Mouse (Mus musculus) left cerebral cortex, postnatal 10 days (tissue): ENCODE data around the gene Ap1g2. TPM values are rescaled to one million over a fixed set of nuclear protein-coding genes. Genes with fewer than 3 reads are reported as not detected.

Source experiments
- DNase-seq, 2 experiments: peaks; one replicate each; pipeline ENCODE4 v3.0.0; 2021 to 2022; ENCODE audit warnings: low spot score in 2 of 2, mixed read lengths in 1 of 2; ENCODE audit errors: extremely low spot score in 1 of 2
- intact Hi-C: fragments of 180-260 bp; cut with DNase I; formaldehyde crosslinking; loops from one replicate; pipeline ENCODE4 v1.15.1; 2025
- total RNA-seq, 2 experiments: library from RNA; stranded (reverse); gene quantifications; 2 replicates each; pipeline ENCODE4 v1.2.3; 2021

The Ap1g2 gene
- total RNA-seq, 2 experiments from 2014 or later = 14.6 to 18.0 TPM

DNA sequence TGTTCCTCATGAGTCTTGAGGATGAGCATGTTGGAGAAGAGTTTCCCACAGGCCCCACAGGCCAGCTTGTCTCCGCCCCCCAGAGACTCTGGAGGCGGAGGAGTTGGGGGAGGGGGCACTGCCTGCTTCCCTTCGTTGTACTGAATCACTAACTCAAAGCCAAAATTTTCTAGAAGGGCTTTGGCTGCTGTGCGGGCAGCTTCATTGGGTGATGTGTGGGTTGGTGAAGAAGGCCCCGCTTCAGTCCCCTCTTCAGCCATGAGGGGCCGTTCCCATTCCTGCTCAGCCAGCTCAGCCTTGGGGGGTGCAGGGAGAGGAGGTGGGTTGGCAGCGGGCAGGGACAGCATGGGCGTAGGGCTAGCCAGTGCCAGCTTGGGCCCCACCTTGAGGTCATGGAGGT, 40.4 kb downstream of the Ap1g2 start:
- no peak for DNase-seq
- intact Hi-C loops = no loop called here

DNA sequence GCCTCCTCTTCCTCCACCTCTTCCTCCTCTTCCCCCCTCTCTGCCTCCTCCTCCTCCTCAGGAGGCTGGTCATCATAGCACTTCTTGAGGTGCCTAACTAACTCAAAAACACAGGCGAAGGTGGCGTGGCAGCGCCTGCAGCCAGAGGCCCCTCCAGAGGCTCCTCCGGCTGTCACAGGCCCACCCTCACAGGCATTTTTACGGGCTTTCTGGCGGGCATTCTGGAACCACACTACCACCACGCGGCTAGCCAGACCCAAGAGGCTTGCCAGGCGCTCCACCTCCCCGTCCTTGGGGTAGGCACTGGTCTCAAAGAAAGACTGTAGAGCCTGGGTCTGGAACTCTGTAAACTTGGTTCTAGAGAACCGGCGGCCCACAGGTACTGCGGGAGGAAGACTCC, 41.0 kb downstream of the Ap1g2 start:
- DNase-seq = no peak
- intact Hi-C loops = no loop called here

DNA sequence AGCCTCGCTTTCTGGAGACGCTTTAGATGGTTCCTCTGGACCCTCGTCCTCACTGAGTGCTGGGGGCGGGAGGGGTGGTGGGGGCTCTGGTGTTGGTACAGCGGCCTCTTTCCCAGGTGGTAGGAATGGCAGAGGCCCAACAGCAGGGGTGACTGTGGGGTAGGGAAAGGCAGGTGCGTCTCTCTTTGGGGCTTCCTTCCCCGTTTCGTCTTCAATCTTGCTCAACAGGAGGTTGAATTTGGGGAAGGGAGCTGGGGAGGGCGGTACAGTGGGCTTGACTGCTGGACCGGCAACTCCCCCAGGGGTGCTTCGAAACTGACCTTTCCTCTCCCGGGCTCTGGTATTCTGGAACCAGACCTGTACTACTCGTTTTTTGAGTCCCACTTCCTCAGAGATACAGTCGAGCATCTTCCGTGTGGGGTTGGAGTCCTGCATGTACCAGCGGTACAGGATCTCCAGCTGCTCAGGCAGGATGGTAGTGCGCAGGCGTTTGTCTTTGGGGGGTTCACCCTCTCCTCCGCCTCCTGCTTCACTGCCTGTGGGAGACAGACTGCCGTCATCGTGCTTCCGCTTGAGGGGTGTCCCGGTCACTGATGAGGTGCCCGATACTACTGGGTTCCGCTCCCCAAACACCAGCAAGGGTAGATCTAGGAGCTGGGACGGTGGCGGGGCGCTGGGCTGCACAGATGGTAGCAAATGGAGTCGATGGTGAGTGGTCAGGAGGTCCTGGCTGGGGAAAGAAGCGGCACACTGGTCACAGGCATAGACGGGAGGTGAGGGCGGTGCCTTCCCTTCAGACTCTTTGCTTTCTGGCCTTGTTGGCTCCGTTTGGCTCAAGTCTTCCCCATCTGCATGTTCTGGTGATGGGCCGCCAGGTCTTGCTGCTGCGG, 41.7 kb downstream of the Ap1g2 start:
- intact Hi-C loops = loop anchor here (5.0 kb wide), 1 partner anchor 37 kb away; no protein-coding TSS in a partner anchor
- DNase-seq = no peak

DNA sequence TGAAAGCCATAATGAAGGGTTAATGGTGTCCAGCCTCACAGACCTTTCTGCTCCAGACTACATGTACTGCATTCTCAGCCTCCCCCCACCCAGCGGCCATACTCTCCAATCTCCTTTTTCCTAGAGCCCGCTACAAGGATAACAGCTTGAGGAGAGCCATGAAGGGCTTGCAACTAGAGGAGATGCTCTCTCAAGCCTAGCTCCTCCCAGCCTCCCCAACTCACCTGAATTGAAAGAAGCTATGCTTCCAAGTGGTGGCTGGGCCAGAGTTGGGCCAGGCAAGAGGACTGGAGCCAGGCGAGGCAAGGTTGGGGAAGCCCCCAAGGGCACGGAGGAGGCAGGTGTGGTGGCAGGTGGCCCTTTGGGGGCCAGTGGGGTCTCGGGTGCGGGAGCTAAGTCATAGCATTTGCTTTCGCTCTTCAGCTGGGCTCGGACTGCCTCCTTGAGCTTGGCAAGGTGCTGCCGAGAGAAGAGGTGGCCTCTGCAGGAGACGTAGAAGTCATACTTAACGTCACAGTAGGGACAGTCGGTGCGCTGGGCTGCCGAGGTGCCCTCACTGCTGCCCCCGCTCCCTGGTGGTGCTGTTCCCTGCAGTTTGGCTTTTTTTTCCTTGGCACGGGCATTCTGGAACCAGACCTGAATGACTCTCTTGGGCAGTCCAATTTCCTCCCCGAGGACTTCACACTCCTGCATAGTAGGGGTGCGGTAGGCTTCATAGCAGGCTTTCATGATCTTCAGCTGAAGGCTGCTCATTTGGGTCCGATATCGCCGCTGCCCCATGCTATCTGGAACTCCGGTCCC, 42.6 kb downstream of the Ap1g2 start:
- DNase-seq = peak in 1 of 2 experiments; percentile 24
- intact Hi-C loops = loop anchor here (5.0 kb wide), 1 partner anchor 36 kb away; no protein-coding TSS in a partner anchor

DNA sequence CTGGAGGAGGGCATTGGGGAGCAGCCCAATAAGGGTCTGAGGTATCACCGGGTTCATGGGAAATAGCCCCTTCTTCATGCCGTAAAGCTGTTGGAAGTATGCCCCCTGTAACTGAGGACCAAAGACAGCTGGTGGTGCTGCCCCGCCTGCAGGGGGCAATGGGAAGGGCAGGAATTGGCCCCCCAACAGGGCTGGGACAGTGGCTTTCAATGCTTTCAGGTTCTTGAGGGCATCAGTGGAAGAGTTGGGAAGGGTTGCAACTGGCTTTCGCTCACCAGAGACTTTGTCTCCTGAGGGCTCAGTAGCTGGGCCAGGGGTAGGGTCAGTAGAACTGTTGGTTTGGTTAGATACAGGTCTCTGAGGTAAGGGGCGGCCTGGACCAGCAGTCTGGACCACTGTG, 43.3 kb downstream of the Ap1g2 start:
- DNase-seq = no peak
- intact Hi-C loops = loop anchor here (5.0 kb wide), 1 partner anchor 36 kb away; no protein-coding TSS in a partner anchor

DNA sequence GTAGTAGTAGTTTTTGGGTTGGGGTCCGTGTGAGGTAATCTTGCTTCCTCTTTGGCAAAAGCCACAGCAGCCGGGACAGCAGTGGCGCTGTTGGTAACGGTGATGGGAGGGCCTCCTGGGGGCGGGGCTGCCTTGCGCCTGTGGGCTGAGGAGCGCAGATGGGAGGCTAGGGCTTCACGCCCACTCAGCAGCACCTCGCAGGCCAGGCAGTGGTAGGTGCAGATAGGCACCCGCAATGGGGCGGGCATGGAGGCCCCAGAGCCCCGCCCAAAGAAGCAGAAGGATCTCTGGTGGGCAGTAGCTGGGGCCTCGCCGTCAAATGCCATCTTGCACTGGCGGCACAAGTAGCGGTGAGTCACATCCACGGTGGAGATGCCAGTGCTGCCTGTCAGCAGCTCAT, 43.8 kb downstream of the Ap1g2 start:
- peak in 1 of 2 experiments; percentile 61 for DNase-seq
- intact Hi-C loops = loop anchor here (5.0 kb wide), 1 partner anchor 35 kb away; no protein-coding TSS in a partner anchor

DNA sequence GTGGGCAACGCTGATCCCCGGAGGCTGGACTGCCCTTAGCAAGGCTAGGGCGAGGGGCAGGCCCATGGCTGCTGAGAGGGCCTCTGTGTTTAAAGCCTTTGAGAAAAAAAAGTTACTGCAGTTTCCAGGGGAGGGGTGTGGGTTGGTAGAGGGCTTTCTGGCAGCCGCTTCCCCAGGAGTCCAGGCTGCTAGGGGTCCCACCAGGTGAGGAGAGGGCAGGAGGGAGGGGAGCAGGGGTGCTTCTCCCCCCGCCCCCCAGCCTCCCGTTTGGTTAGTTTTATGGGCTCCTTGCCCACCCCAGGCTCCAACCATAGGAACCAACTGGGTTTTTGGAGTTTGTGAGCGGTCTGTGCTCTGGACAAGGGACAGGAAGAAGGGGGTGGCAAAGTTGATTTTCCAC, 44.5 kb downstream of the Ap1g2 start:
- intact Hi-C loops = loop anchor here (5.0 kb wide), 1 partner anchor 35 kb away; no protein-coding TSS in a partner anchor
- peak in 1 of 2 experiments; percentile 20 for DNase-seq

DNA sequence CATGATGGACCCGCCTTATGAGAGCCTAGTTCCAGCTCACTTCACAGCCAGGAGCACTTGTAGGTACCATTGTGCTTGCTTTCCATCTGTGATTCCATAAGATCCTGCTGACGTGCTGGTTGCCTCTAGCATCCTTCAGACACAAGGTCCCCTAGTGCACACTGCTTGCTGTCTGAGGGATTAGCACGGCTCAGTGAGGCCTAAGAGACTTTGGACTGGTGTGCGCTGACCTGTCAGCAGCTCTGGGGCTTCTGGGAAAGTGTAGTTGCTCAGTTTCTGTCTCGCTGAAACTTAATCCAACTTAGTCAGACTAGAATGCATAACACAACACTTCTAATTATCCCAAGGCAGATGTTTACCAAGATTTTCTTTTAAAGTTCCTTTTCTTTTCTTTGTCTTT, 46.5 kb downstream of the Ap1g2 start:
- DNase-seq = no peak
- intact Hi-C loops = loop anchor here (5.0 kb wide), 1 partner anchor 33 kb away; no protein-coding TSS in a partner anchor

DNA sequence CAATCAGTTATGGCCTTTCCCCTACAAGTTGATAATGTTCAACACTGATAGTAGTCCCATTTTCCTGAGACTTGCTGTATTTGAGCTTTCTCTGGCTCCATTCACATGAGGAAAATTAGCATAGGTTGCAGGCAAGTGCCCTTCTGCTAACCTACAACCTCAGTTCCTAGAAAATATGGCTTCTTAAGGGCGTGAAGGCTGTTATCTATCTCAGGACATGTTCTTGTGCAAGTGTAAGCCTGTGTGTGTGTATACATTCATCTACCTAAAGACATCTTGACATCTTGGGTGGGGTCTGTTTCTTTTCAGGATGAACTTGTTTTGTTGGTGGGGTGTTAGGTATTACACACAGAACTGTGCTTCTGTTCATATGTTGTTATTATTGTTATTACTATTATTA, 47.4 kb downstream of the Ap1g2 start:
- intact Hi-C loops = no loop called here
- no peak for DNase-seq

DNA sequence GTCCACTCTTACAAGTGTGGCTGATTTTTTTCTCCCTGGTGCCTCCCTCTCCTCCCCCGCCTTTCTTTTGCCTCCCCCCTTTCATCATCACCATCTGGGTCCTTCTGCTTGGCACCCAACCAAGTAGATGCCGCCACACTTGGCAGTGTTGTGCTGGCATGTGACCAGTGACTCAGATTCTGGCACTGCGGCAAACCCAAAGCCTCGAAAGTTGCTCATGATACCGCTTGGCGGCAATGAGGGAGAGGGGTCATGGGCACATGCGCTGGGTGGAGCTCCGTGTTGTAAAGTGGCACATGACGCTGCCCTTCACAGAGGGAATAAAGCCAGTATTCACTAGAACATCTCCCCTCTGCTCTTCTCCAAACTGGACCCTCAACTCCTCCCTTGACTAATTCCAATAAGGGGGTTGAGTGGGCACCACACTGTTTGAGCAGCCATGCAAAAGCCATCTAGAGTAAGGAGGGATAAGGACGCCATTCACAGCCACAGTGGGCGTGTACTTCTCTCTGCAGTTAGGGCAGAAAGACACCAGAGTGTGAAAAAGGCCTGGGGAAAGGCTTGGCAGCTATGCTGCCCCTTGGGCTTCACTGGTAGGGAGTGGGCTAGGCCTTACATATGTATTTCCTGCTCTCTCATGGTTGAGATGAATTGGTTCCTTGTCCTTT, 51.1 kb downstream of the Ap1g2 start:
- DNase-seq = peak; percentile 90
- intact Hi-C loops = no loop called here

DNA sequence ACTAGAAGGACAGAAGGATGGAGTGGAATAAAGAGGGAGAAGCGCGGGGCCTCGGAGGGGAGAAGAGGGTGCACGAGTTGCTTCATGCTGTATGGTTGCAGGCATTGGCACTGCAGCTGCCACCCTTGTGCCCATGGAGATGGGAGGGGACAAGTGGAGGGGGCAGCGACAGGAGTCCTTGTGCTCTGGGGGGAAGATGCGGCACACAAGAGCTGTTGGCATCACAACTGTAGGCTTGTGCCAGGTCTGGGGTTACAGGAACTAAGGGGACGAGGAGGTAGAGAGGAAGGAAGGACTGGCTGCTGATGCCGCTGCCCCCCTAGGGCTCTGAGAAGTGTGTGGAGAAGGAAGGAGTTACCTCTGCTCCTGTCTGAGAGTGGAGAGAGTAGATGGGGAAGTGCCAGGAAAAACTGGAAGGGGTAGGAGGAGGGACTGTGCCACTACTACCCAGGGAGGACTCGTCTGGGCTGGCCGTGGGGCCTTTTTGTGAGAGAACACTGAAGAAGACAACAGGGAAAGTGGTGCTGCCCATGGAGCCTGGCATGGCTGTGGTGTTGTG, 52.1 kb downstream of the Ap1g2 start:
- DNase-seq = peak in 1 of 2 experiments; percentile 57
- intact Hi-C loops = no loop called here

DNA sequence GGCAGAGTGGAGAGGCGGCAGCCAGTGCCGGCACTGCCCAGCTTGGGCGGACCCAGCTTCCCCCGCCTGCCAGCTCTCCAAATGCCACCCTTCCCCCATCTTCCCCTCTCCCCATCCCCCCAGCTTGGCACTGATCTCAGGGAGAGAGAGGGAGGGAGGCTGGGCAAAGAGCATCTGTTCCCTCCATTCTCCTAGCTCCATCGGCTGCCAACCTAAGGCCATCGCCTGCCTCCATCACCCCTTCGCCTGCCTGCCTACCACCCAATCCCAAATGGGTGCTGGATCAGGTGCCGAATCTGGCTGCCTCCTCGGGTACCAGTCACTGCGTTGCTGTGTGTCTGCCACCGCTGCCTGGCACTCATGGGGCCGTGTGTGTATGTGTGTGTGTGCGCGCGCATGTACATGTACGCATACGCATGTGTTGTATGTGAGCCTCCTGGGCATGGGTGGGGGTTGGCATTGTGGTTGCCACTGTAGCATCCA, 52.6 kb downstream of the Ap1g2 start:
- intact Hi-C loops = no loop called here
- DNase-seq = peak; percentile 78 to 86

DNA sequence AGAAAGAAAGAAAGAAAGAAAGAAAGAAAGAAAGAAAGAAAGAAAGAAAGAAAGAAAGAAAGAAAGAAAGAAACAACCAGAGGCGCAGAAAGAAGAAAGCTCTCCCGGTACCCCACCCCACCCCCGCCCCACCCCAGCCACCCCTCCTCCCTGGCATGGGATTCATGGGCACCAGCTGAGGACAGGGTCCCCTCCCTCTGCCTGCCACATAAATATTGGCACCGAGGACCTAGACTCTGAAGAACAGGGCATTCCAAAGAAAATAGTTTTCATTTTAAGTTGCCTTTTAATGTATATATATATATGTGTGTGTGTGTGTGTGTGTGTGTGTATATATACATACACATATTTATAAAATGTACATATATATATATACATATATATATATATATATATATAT, 53.3 kb downstream of the Ap1g2 start:
- intact Hi-C loops = no loop called here
- DNase-seq = no peak

DNA sequence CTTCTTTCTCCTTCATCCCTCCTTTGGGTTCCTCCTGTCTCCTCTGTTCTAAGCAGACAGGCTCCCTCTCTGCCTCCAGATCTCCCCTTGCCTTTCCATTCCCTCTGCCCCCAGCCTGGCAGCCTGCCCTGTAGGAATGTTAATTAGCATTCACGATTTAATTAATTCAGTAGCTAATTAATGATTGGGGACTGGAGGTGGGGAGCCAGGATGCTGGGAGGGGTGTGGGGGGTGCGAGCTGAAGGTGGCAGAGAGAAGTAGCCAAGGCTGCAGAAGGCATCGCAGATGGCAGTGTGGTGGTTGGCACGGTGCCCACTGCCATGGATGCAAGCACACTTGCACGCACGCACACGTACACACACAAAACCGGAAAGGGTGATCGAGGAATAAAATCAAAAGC, 53.9 kb downstream of the Ap1g2 start:
- peak; percentile 83 to 90 for DNase-seq
- intact Hi-C loops = no loop called here

Other genes with a start within 250 kb of the Ap1g2 start
- gene Homez, start 235.6 kb downstream of the Ap1g2 start, total RNA-seq = 10 to 100 TPM; 16.7 to 18.5 TPM
- gene Ppp1r3e, start 229.0 kb downstream of the Ap1g2 start, total RNA-seq = 10 to 100 TPM; 26.9 to 28.4 TPM
- gene Bcl2l2, start 223.2 kb downstream of the Ap1g2 start, total RNA-seq = 10 to 100 TPM; 83.0 to 84.4 TPM
- 1 to 10 TPM in 1 of 2 experiments, not detected in 1; 1.9 TPM for gene Gm20521, start 223.2 kb downstream of the Ap1g2 start, total RNA-seq
- gene Pabpn1, start 214.1 kb downstream of the Ap1g2 start, total RNA-seq = 100 to 1,000 TPM; 272 to 278 TPM
- 100 to 1,000 TPM; 562 to 600 TPM for gene Slc22a17, start 193.5 kb downstream of the Ap1g2 start, total RNA-seq
- 1 to 10 TPM; 7.9 to 8.8 TPM for gene Efs, start 180.5 kb downstream of the Ap1g2 start, total RNA-seq
- not detected for gene Il25, start 173.9 kb downstream of the Ap1g2 start, total RNA-seq
- 10 to 100 TPM; 23.5 to 25.2 TPM for gene Cmtm5, start 170.3 kb downstream of the Ap1g2 start, total RNA-seq
- gene Myh6, start 139.7 kb downstream of the Ap1g2 start, total RNA-seq = 1 to 10 TPM; 2.2 to 3.8 TPM
- not detected for gene Gm17428, start 129.7 kb downstream of the Ap1g2 start, total RNA-seq
- gene Myh7, start 112.0 kb downstream of the Ap1g2 start, total RNA-seq = 1 to 10 TPM; 5.4 to 5.5 TPM
- gene Ngdn, start 91.1 kb downstream of the Ap1g2 start, total RNA-seq = 10 to 100 TPM; 21.5 to 26.8 TPM
- gene Zfhx2, start 14.3 kb downstream of the Ap1g2 start, total RNA-seq = 10 to 100 TPM; 26.6 to 27.2 TPM
- gene Thtpa, start 11.8 kb downstream of the Ap1g2 start, total RNA-seq = 10 to 100 TPM; 31.4 to 31.5 TPM
- gene Jph4, start 10.3 kb upstream of the Ap1g2 start, total RNA-seq = 100 to 1,000 TPM; 368 to 375 TPM
- gene Dhrs2, start 115.4 kb upstream of the Ap1g2 start, total RNA-seq = not detected